Mouse (Mus musculus) heart, embryonic 12.5 days (tissue): ENCODE results near the gene Hoxa7. TPM values are rescaled to one million over a fixed set of nuclear protein-coding genes. Genes with fewer than 3 reads are reported as not detected.

Source experiments
- ATAC-seq: fragments of 200-750 bp; cut with Nextera tagmentation; 2 replicates; pipeline ENCODE4 v1.8.0; 2017; ENCODE audit warnings: moderate TSS enrichment, moderate library complexity; ENCODE audit not compliant: insufficient number of reproducible peaks, low FRiP score
- H3K27ac ChIP-seq: fragments of 300-500 bp; sonication (generic); 2 replicates; pipeline ENCODE4 v1.5.1; 2016; ENCODE audit warnings: mild to moderate bottlenecking, moderate library complexity; ENCODE audit not compliant: poor library complexity, severe bottlenecking
- H3K27me3 ChIP-seq: fragments of 300-500 bp; sonication (generic); replicated peaks from 2 replicates; pipeline ENCODE4 v1.6.1; 2016; ENCODE audit warnings: mild to moderate bottlenecking, moderate library complexity
- H3K36me3 ChIP-seq: fragments of 300-500 bp; sonication (generic); 2 replicates; pipeline ENCODE4 v1.6.1; 2016; ENCODE audit warnings: mild to moderate bottlenecking, moderate library complexity
- H3K4me1 ChIP-seq: fragments of 300-500 bp; sonication (generic); replicated peaks from 2 replicates; pipeline ENCODE4 v1.6.1; 2016; ENCODE audit warnings: mild to moderate bottlenecking
- H3K4me2 ChIP-seq: fragments of 300-500 bp; sonication (generic); 2 replicates; pipeline ENCODE4 v1.6.1; 2016; ENCODE audit warnings: mild to moderate bottlenecking, moderate library complexity
- H3K4me3 ChIP-seq: fragments of 300-500 bp; sonication (generic); 2 replicates; pipeline ENCODE4 v1.5.1; 2016; ENCODE audit warnings: mild to moderate bottlenecking
- H3K9ac ChIP-seq: fragments of 300-500 bp; sonication (generic); 2 replicates; pipeline ENCODE4 v1.6.1; 2016; ENCODE audit warnings: mild to moderate bottlenecking, moderate library complexity
- H3K9me3 ChIP-seq: fragments of 300-500 bp; sonication (generic); replicated peaks from 2 replicates; pipeline ENCODE4 v1.6.1; 2016; ENCODE audit warnings: mild to moderate bottlenecking, moderate library complexity
- WGBS: fragments of 180-500 bp; shearing (Covaris S2); methylation state at CpG from one replicate; pipeline ENCODE4 v1.1.7; 2016; 5-methylcytosine and 5-hydroxymethylcytosine counted together
- polyA plus RNA-seq: library from polyadenylated mRNA; unstranded; fragments of >200 nt; fragmentation: Nextera tagmentation; extraction: Ambion mirVana; gene quantifications from 2 replicates; pipeline ENCODE4 v1.2.1, GENCODE M21; 2016

The Hoxa7 gene
- polyA plus RNA-seq, 1 experiment from 2014 or later: not detected

- WGBS: 16% methylated on average over 10 of the region's 10 CpGs
- H3K4me1 ChIP-seq: no peaks in the 10 kb centered on the region
Measured at GRCm38 (mm10) chr6:52183311-52184080, 38.2 kb downstream of the Hoxa7 start.

GRCm38 (mm10) chr6:52182793-52183192 is 38.9 kb downstream of the Hoxa7 start:
- H3K9me3 ChIP-seq: no peaks in the 10 kb centered on the region
- no peaks in the 10 kb centered on the region for H3K4me1 ChIP-seq
- H3K4me3 ChIP-seq: no peak overlapping the region
- 21% methylated on average over 1 of the region's 1 CpGs for WGBS
- H3K36me3 ChIP-seq: no peaks in the 10 kb centered on the region
- H3K4me2 ChIP-seq: no peak overlapping the region
- H3K27ac ChIP-seq: no peak overlapping the region
- H3K27me3 ChIP-seq: peaks cover 100% of the 10 kb centered on the region
- H3K9ac ChIP-seq: no peak overlapping the region
- no peak for ATAC-seq

More at GRCm38 (mm10) chr6:52183311-52184080, 38.2 kb downstream of the Hoxa7 start:
- Histone ChIP-seq H3K36me3 (no peaks in the 10 kb centered on the region), H3K27me3 (peaks cover 100% of the 10 kb centered on the region), H3K9ac (no peak overlapping the region), H3K4me3 (no peak overlapping the region), H3K9me3 (no peaks in the 10 kb centered on the region), H3K4me2 (no peak overlapping the region), H3K27ac (no peak overlapping the region)
- ATAC-seq: no peak

- WGBS: 28% methylated on average over 2 of the region's 2 CpGs
- no peak overlapping the region for H3K27ac ChIP-seq
Measured at GRCm38 (mm10) chr6:52182030-52182429, 39.6 kb downstream of the Hoxa7 start.

GRCm38 (mm10) chr6:52180726-52181125 is 40.9 kb downstream of the Hoxa7 start:
- Histone ChIP-seq H3K27me3 (peaks cover 100% of the 10 kb centered on the region), H3K36me3 (no peaks in the 10 kb centered on the region), H3K9ac (no peak overlapping the region), H3K9me3 (no peaks in the 10 kb centered on the region), H3K27ac (no peak overlapping the region), H3K4me3 (no peak overlapping the region), H3K4me1 (peaks cover 3% of the 10 kb centered on the region), H3K4me2 (no peak overlapping the region)
- 18% methylated on average over 3 of the region's 3 CpGs for WGBS
- ATAC-seq: no peak; the same call in 1 of the 2 replicates

More at GRCm38 (mm10) chr6:52182030-52182429, 39.6 kb downstream of the Hoxa7 start:
- Histone ChIP-seq H3K9ac (no peak overlapping the region), H3K36me3 (no peaks in the 10 kb centered on the region), H3K4me3 (no peak overlapping the region), H3K9me3 (no peaks in the 10 kb centered on the region), H3K4me1 (no peaks in the 10 kb centered on the region), H3K4me2 (no peak overlapping the region), H3K27me3 (peaks cover 100% of the 10 kb centered on the region)
- ATAC-seq: no peak

- Histone ChIP-seq H3K27ac (no peak overlapping the region), H3K9ac (no peak overlapping the region), H3K4me1 (peaks cover 6% of the 10 kb centered on the region), H3K9me3 (no peaks in the 10 kb centered on the region), H3K4me3 (no peak overlapping the region), H3K4me2 (peak overlapping the region; percentile 20; the same call in 1 of the 2 replicates), H3K36me3 (no peaks in the 10 kb centered on the region), H3K27me3 (peaks cover 100% of the 10 kb centered on the region)
- ATAC-seq: no peak
- WGBS: 8% methylated on average over 11 of the region's 11 CpGs
Measured at GRCm38 (mm10) chr6:52180213-52180710, 41.4 kb downstream of the Hoxa7 start.

GRCm38 (mm10) chr6:52179690-52180089 is 42.0 kb downstream of the Hoxa7 start:
- Histone ChIP-seq H3K27me3 (peaks cover 100% of the 10 kb centered on the region), H3K4me3 (no peak overlapping the region), H3K9ac (no peak overlapping the region), H3K36me3 (no peaks in the 10 kb centered on the region), H3K4me1 (peaks cover 6% of the 10 kb centered on the region), H3K4me2 (peak overlapping the region; percentile 20; the same call in 1 of the 2 replicates), H3K27ac (no peak overlapping the region), H3K9me3 (no peaks in the 10 kb centered on the region)
- no peak for ATAC-seq
- 2% methylated on average over 10 of the region's 10 CpGs for WGBS

GRCm38 (mm10) chr6:52178918-52179665 is 42.6 kb downstream of the Hoxa7 start:
- Histone ChIP-seq H3K4me2 (peak overlapping the region; percentile 20; the same call in 1 of the 2 replicates), H3K9ac (no peak overlapping the region), H3K27me3 (peaks cover 97% of the 10 kb centered on the region), H3K36me3 (no peaks in the 10 kb centered on the region), H3K27ac (no peak overlapping the region), H3K9me3 (no peaks in the 10 kb centered on the region), H3K4me3 (peak overlapping the region; percentile 5; the same call in 1 of the 2 replicates), H3K4me1 (peaks cover 6% of the 10 kb centered on the region)
- 4% methylated on average over 4 of the region's 4 CpGs for WGBS
- no peak for ATAC-seq

- Histone ChIP-seq H3K9ac (no peak overlapping the region), H3K27ac (no peak overlapping the region)
Measured at GRCm38 (mm10) chr6:52177806-52178205, 43.8 kb downstream of the Hoxa7 start.

GRCm38 (mm10) chr6:52177061-52177735 is 44.5 kb downstream of the Hoxa7 start, which contains the start of gene 5730596B20Rik:
Gene 5730596B20Rik (plus strand): TSS chr6:52177498.
- 1% methylated on average over 36 of the region's 36 CpGs for WGBS
- ATAC-seq: no peak
- H3K36me3 ChIP-seq: no peaks in the 10 kb centered on the region
- H3K9ac ChIP-seq: no peak within 1 kb of the TSS
- peak within 1 kb of the TSS; percentile 47 for H3K4me2 ChIP-seq
- peaks cover 14% of the 10 kb centered on the region for H3K4me1 ChIP-seq
- peaks cover 95% of the 10 kb centered on the region for H3K27me3 ChIP-seq
- H3K4me3 ChIP-seq: peak within 1 kb of the TSS; percentile 40
- H3K27ac ChIP-seq: no peak within 1 kb of the TSS
- no peaks in the 10 kb centered on the region for H3K9me3 ChIP-seq

More at GRCm38 (mm10) chr6:52177806-52178205, 43.8 kb downstream of the Hoxa7 start:
- H3K27me3 ChIP-seq: peaks cover 95% of the 10 kb centered on the region
- 6% methylated on average over 9 of the region's 9 CpGs for WGBS
- peaks cover 8% of the 10 kb centered on the region for H3K4me1 ChIP-seq
- H3K4me3 ChIP-seq: peak overlapping the region; percentile 17; the same call in 1 of the 2 replicates
- H3K9me3 ChIP-seq: no peaks in the 10 kb centered on the region
- H3K36me3 ChIP-seq: no peaks in the 10 kb centered on the region
- peak overlapping the region; percentile 47 for H3K4me2 ChIP-seq
- ATAC-seq: no peak

- H3K27ac ChIP-seq: no peak overlapping the region
- H3K4me1 ChIP-seq: peaks cover 16% of the 10 kb centered on the region
- H3K9ac ChIP-seq: no peak overlapping the region
- peaks cover 95% of the 10 kb centered on the region for H3K27me3 ChIP-seq
- WGBS: under 1% methylated on average over 6 of the region's 6 CpGs
- H3K9me3 ChIP-seq: no peaks in the 10 kb centered on the region
- H3K4me3 ChIP-seq: peak overlapping the region; percentile 40
- H3K4me2 ChIP-seq: peak overlapping the region; percentile 47
- no peaks in the 10 kb centered on the region for H3K36me3 ChIP-seq
- ATAC-seq: no peak
Measured at GRCm38 (mm10) chr6:52176391-52176790, 45.3 kb downstream of the Hoxa7 start.
